Mouse (Mus musculus): ENCODE measurements at regions not wholly inside any gene's neighbourhood (a gene's known extent, or its start where the extent isn't known, plus 50 kb on each side); places are given as distances from the start of the nearest gene placed in this dataset.

GRCm38 (mm10) chr2:137409611-137410010, 293.2 kb upstream of the Jag1 start:
- TF ChIP-seq CTCF (IDR thresholded peaks at IDR 0.05; ENCODE audit: low read depth) (no peak), EP300 (optimal IDR thresholded peaks at IDR 0.05) (no peak)

Measured in stomach, postnatal 0 days (tissue).